Comparison of ENCODE assay signal across 8 mouse cellular contexts in the genomic region with DNA sequence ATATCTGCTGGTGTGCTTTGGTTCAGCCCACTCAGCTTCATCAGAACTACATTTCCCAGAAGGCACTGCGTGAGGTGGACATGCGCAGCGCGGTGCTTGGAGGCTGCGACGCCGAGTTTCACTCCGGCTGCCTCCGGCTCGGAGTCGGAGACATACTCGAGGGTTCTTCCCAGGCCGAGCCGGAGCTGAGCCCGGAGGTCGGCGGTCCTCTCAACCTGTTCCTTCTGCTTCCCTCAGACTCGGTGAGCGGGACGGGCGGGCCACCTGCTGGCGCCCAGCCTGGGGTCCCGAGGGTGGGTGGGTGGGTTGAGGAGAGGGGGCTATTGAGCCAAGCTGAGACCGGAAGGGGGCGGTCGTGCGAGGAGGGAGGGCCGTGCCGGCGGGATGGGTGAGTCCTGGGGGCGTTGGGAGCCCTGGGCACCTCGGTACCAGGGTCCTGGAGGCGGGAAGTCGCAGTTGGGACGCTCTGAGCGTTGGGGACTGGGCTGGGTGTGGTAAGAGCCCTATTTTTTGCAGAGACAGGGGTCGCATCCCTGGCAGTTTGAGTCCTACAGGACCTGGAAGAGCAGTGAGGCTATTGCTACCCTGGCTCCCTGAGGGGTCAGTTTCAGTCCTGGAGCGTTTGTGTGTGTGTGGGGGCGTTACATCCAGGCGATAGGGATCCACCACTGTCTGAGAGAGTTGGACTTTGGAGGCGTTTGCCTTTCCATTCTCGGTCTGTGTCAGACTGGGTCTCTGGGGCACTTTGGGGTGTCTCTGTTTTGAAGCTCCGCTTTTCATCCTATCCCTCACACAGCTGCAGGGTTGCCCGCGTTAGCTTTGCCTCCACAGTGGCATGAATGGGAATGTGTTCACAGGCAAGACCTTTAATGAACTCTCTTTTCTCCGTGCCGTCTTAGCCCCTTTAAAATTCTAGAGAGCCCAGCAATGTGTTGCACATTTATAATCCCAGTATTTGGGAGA. TPM values are rescaled to one million over a fixed set of nuclear protein-coding genes. Genes with fewer than 3 reads are reported as not detected.
A peak's percentile ranks its signal among the peaks of the same experiment; 100 is the strongest.
DNase-seq lines count a peak whose midpoint lies in the region; ATAC-seq and TF ChIP-seq lines count a peak whose summit lies in the region.

A gene (plus strand): TSS at position 76 of the 963 bp plus-strand sequence.

- H3K4me1 ChIP-seq in hindbrain, embryonic 10.5 days (replicated peaks): peaks cover 15% of the 10 kb centered on the region
- H3K4me1 ChIP-seq in lung, postnatal 0 days (ENCODE audit: insufficient read depth, low read depth, low read length): 0 out of 2 replicates have a peak, but pooled peaks cover 4% of the 10 kb centered on the region

- peak; percentile 40; the same call in 1 of the 2 replicates for TF ChIP-seq CTCF in lung, postnatal 0 days (IDR thresholded peaks at IDR 0.05)

- peak; percentile 98 for ATAC-seq in frontal cortex, adult (ENCODE audit: low TSS enrichment)
- ATAC-seq in lung, postnatal 0 days: peak; percentile 98

- DNase-seq in MEL-GATA-1-ER (ENCODE audit: extremely low read depth, low read depth): peak; percentile 81
- DNase-seq in cerebellum, adult 8-10 months: peak; percentile 84
- DNase-seq in hindbrain, embryonic 10.5 days (ENCODE audit: low spot score): peak; percentile 87
- peak; percentile 91 for DNase-seq in layer of hippocampus, adult 9-11 months
- peak; percentile 94 for DNase-seq in lung, postnatal 0 days (ENCODE audit: low spot score)
- DNase-seq in ovary, postnatal 14 days (ENCODE audit: low spot score): peak; percentile 84
- peak; percentile 94 for DNase-seq in thymus, postnatal 14 days

- TF ChIP-seq EP300 in lung, postnatal 0 days (IDR thresholded peaks at IDR 0.05): no peak

- H3K36me3 ChIP-seq in hindbrain, embryonic 10.5 days: peaks cover 39% of the 10 kb centered on the region
- no peaks in the 10 kb centered on the region for H3K36me3 ChIP-seq in lung, postnatal 0 days (ENCODE audit: insufficient read depth, low read length)

- peak within 1 kb of the TSS; percentile 79 for H3K4me2 ChIP-seq in lung, postnatal 0 days (replicated peaks; ENCODE audit: low read depth, low read length)

- WGBS in hindbrain, embryonic 10.5 days: 2% methylated on average over 47 of the region's 47 CpGs
- under 1% methylated on average over 42 of the region's 47 CpGs for WGBS in lung, postnatal 0 days

- H3K4me3 ChIP-seq in hindbrain, embryonic 10.5 days: peak within 1 kb of the TSS; percentile 87
- peak within 1 kb of the TSS; percentile 68 for H3K4me3 ChIP-seq in lung, postnatal 0 days (ENCODE audit: low read depth, low read length)

- no peaks in the 10 kb centered on the region for H3K9me3 ChIP-seq in hindbrain, embryonic 10.5 days
- no peaks in the 10 kb centered on the region for H3K9me3 ChIP-seq in lung, postnatal 0 days (ENCODE audit: low read length)

- H3K9ac ChIP-seq in lung, postnatal 0 days (replicated peaks; ENCODE audit: low read depth): peak within 1 kb of the TSS; percentile 76

- H3K27ac ChIP-seq in hindbrain, embryonic 10.5 days: peak within 1 kb of the TSS; percentile 97
- peak within 1 kb of the TSS; percentile 87 for H3K27ac ChIP-seq in lung, postnatal 0 days (ENCODE audit: low read length)

- no peaks in the 10 kb centered on the region for H3K27me3 ChIP-seq in hindbrain, embryonic 10.5 days (ENCODE audit: insufficient read depth, poor library complexity, severe bottlenecking)
- H3K27me3 ChIP-seq in lung, postnatal 0 days (replicated peaks; ENCODE audit: insufficient read depth, low read length): no peaks in the 10 kb centered on the region

RNA-seq across cellular contexts. Expression of the gene that starts here (rescaled TPM):
- 34.8 and 38.1 TPM in 2 replicates for polyA plus RNA-seq in hindbrain, embryonic 10.5 days (2016; fragmentation: Nextera tagmentation; extraction: Ambion mirVana)
- polyA plus RNA-seq in lung, postnatal 0 days (2015; fragmentation: Nextera tagmentation; extraction: Ambion mirVana): 18.9 and 21.6 TPM in 2 replicates

Comparison
In these comparisons a context has a peak if more than half of its experiments do, and no peak if none do; other contexts are left out.
1. Peak in every context shown above with its lines: DNase-seq, ATAC-seq, H3K4me3 ChIP-seq and H3K27ac ChIP-seq.